Mouse (Mus musculus) forebrain, embryonic 10.5 days (tissue): Measurements from ENCODE around the gene Nsd1. TPM values are rescaled to one million over a fixed set of nuclear protein-coding genes. Genes with fewer than 3 reads are reported as not detected.

Experiments used
- DNase-seq: peaks from one replicate; pipeline ENCODE4 v3.0.0-alpha.2; 2017; ENCODE audit warnings: low spot score; ENCODE audit errors: extremely low spot score
- H3K27ac ChIP-seq: fragments of 300-500 bp; sonication (generic); 2 replicates; pipeline ENCODE4 v1.5.1; 2016; ENCODE audit warnings: mild to moderate bottlenecking
- H3K27me3 ChIP-seq: fragments of 300-500 bp; sonication (generic); 2 replicates; pipeline ENCODE4 v1.6.1; 2016; ENCODE audit warnings: mild to moderate bottlenecking; ENCODE audit not compliant: poor library complexity, severe bottlenecking
- H3K36me3 ChIP-seq: fragments of 300-500 bp; sonication (generic); replicated peaks from 2 replicates; pipeline ENCODE4 v1.6.1; 2016; ENCODE audit warnings: mild to moderate bottlenecking, moderate library complexity
- H3K4me1 ChIP-seq: fragments of 300-500 bp; sonication (generic); 2 replicates; pipeline ENCODE4 v1.6.1; 2016
- H3K4me3 ChIP-seq: fragments of 300-500 bp; sonication (generic); 2 replicates; pipeline ENCODE4 v1.5.1; 2016; ENCODE audit warnings: mild to moderate bottlenecking, moderate library complexity
- H3K9me3 ChIP-seq: fragments of 300-500 bp; sonication (generic); 2 replicates; pipeline ENCODE4 v1.6.1; 2016; ENCODE audit warnings: mild to moderate bottlenecking, moderate library complexity
- WGBS: fragments of 180-500 bp; shearing (Covaris S2); methylation state at CpG from one replicate; pipeline ENCODE4 v1.1.7; 2016; 5-methylcytosine and 5-hydroxymethylcytosine counted together
- polyA plus RNA-seq: library from polyadenylated mRNA; unstranded; fragments of >200 nt; fragmentation: Nextera tagmentation; extraction: Ambion mirVana; gene quantifications from 2 replicates; pipeline ENCODE4 v1.2.1, GENCODE M21; 2016

Nsd1 gene
- polyA plus RNA-seq, 1 experiment from 2014 or later, result 70.1 TPM

GRCm38 (mm10) chr13:55230701-55231100, 21.1 kb downstream of the Nsd1 start:
- DNase-seq, result no peak
- WGBS, result 88% methylated on average over 1 of the region's 1 CpGs
- H3K27me3 ChIP-seq, result no peaks in the 10 kb centered on the region
- peaks cover 98% of the 10 kb centered on the region for H3K36me3 ChIP-seq
- no peak overlapping the region for H3K27ac ChIP-seq
- H3K9me3 ChIP-seq, result no peaks in the 10 kb centered on the region
- H3K4me3 ChIP-seq, result no peak overlapping the region
- no peaks in the 10 kb centered on the region for H3K4me1 ChIP-seq

- no peak for DNase-seq
- peaks cover 99% of the 10 kb centered on the region for H3K36me3 ChIP-seq
- no peaks in the 10 kb centered on the region for H3K27me3 ChIP-seq
- H3K4me3 ChIP-seq, result no peak overlapping the region
- H3K27ac ChIP-seq, result no peak overlapping the region
- 92% methylated on average over 3 of the region's 3 CpGs for WGBS
- no peaks in the 10 kb centered on the region for H3K4me1 ChIP-seq
- no peaks in the 10 kb centered on the region for H3K9me3 ChIP-seq
Measured at GRCm38 (mm10) chr13:55243205-55243604, 33.6 kb downstream of the Nsd1 start.

DNA sequence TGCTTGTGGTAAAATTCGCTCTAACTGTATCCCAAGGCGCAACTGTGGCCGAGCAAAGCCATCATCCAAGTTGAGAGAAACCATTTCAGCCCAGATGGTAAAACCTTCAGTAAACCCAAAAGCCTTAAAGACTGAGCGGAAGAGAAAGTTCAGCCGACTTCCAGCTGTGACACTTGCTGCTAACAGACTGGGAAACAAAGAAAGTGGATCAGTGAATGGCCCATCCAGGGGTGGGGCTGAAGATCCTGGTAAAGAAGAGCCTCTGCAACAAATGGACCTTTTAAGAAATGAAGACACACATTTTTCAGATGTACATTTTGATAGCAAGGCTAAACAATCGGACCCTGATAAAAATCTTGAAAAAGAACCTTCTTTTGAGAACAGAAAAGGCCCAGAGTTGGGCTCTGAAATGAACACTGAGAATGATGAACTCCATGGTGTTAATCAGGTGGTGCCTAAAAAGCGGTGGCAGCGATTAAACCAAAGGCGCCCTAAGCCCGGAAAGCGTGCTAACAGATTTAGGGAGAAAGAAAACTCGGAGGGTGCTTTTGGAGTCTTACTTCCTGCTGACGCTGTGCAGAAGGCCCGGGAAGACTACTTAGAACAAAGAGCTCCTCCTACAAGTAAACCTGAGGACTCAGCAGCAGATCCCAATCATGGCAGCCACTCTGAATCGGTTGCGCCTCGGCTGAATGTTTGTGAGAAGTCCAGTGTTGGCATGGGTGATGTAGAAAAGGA, 37.9 kb downstream of the Nsd1 start:
- 87% methylated on average over 17 of the region's 17 CpGs for WGBS
- Histone ChIP-seq H3K4me3 (no peak overlapping the region), H3K4me1 (no peaks in the 10 kb centered on the region), H3K36me3 (peaks cover 97% of the 10 kb centered on the region), H3K9me3 (no peaks in the 10 kb centered on the region), H3K27ac (no peak overlapping the region), H3K27me3 (no peaks in the 10 kb centered on the region)
- DNase-seq, result no peak

GRCm38 (mm10) chr13:55249246-55249645, 39.7 kb downstream of the Nsd1 start:
- H3K36me3 ChIP-seq, result peaks cover 90% of the 10 kb centered on the region
- H3K9me3 ChIP-seq, result no peaks in the 10 kb centered on the region
- H3K27ac ChIP-seq, result no peak overlapping the region
- no peak for DNase-seq
- H3K4me1 ChIP-seq, result no peaks in the 10 kb centered on the region
- no peak overlapping the region for H3K4me3 ChIP-seq
- WGBS, result 92% methylated on average over 4 of the region's 4 CpGs
- H3K27me3 ChIP-seq, result no peaks in the 10 kb centered on the region

DNA sequence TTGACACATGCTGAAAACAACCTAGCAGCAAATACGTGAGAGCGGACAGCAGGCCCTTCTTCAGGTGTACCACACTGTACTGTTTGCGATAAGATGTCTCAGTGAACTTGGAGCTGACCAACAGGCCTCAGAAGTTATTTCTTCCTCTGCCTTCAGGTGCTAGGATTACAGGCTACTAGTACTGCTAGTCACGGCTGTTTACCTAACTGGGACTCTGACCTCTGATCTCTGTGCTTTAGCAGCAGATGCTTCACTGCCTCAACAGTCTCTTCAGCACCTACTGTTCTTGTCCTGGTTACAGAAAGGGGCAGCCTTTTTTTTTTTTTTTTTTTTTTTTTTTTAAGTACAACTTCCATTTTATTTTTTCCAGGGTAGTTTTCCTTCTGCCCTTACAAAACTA, 43.2 kb downstream of the Nsd1 start:
- Histone ChIP-seq H3K9me3 (no peaks in the 10 kb centered on the region), H3K27me3 (no peaks in the 10 kb centered on the region), H3K4me3 (no peak overlapping the region), H3K27ac (no peak overlapping the region), H3K36me3 (peaks cover 88% of the 10 kb centered on the region), H3K4me1 (no peaks in the 10 kb centered on the region)
- no peak for DNase-seq
- WGBS, result 91% methylated on average over 4 of the region's 4 CpGs

DNA sequence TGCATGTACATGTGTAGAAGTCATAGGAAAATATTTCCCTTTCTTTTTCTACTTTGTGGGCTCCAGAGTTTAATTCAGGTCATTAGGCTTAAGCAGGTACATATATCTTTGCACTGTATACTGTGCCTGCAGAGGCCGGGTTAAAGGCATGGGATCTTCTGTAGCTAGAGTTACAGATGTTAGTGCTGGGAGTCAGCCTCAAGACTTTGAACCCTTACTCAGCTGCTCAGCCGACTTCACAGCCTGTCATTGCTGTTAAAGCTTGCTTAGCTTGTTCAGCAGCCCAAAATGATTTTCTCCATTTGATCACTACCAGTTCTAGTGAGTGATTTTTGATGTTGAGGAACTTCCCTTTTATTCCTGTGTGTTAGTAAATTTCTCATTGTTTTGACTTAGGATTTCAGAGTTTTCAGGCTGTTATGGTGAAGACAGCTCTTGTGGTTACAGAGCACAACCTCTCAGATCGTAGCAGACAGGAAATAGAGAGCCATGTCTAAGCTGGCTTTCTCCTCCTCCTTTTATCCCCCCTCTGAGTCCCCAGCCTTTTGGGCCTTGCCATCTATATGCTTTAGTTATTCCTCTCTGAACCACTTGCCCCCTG, 45.6 kb downstream of the Nsd1 start:
- H3K4me3 ChIP-seq, result no peak overlapping the region
- 89% methylated on average over 3 of the region's 3 CpGs for WGBS
- no peaks in the 10 kb centered on the region for H3K4me1 ChIP-seq
- peaks cover 88% of the 10 kb centered on the region for H3K36me3 ChIP-seq
- DNase-seq, result no peak
- H3K9me3 ChIP-seq, result no peaks in the 10 kb centered on the region
- H3K27me3 ChIP-seq, result no peaks in the 10 kb centered on the region
- H3K27ac ChIP-seq, result no peak overlapping the region

DNA sequence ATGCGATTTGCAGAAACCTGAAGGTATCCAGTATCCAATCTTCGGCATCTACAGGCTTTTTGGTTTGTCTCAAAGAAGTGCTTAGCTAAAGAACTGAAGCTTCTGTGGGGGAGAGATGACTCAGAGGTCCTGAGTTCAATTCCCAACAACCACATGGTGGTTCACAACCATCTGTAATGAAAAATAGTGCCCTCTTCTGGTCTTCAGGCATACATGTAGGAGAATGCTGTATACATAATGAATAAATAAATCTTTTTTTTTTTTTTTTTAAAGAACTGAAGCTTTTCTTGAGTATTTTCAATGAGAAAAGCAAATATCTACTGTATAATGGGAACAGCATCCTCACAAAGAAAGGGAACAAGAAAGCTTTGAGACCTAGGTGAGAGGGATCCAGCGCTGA, 49.1 kb downstream of the Nsd1 start:
- no peaks in the 10 kb centered on the region for H3K27me3 ChIP-seq
- DNase-seq, result no peak

GRCm38 (mm10) chr13:55261521-55261920, 51.9 kb downstream of the Nsd1 start:
- no peaks in the 10 kb centered on the region for H3K4me1 ChIP-seq
- peaks cover 96% of the 10 kb centered on the region for H3K36me3 ChIP-seq
- DNase-seq, result no peak
- 96% methylated on average over 8 of the region's 8 CpGs for WGBS
- H3K9me3 ChIP-seq, result peaks cover 3% of the 10 kb centered on the region; the same call in 1 of the 2 replicates
- no peaks in the 10 kb centered on the region for H3K27me3 ChIP-seq
- no peak overlapping the region for H3K27ac ChIP-seq
- H3K4me3 ChIP-seq, result no peak overlapping the region

More for the DNA sequence above, 49.1 kb downstream of the Nsd1 start:
- Histone ChIP-seq H3K27ac (no peak overlapping the region), H3K9me3 (no peaks in the 10 kb centered on the region), H3K4me1 (no peaks in the 10 kb centered on the region), H3K4me3 (no peak overlapping the region), H3K36me3 (peaks cover 92% of the 10 kb centered on the region)
- 96% methylated on average over 3 of the region's 3 CpGs for WGBS

DNA sequence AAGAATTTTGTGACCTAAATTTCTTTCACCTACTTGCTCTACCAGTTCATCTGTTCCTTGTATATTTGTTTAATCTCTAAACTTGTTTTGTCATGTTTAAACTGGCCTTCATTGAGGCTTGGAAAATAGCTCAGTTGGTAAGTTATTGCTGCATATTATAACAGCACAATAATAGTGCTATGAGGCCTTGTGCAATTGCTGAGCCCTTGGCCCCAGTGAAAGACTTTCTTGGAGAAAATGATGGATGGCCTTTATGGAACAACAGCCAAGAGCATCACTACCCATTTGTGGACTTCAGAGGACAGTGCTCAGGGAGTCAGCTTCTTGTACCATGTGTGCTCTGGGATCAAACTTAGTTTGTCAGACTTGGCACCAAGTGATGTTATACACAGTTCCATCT, 52.5 kb downstream of the Nsd1 start:
- Histone ChIP-seq H3K9me3 (peaks cover 3% of the 10 kb centered on the region; the same call in 1 of the 2 replicates), H3K27me3 (no peaks in the 10 kb centered on the region)

GRCm38 (mm10) chr13:55277203-55277602, 67.6 kb downstream of the Nsd1 start:
- DNase-seq, result no peak
- no peaks in the 10 kb centered on the region for H3K9me3 ChIP-seq
- H3K27me3 ChIP-seq, result no peaks in the 10 kb centered on the region
- 88% methylated on average over 5 of the region's 5 CpGs for WGBS
- no peaks in the 10 kb centered on the region for H3K4me1 ChIP-seq
- peaks cover 92% of the 10 kb centered on the region for H3K36me3 ChIP-seq
- no peak overlapping the region for H3K27ac ChIP-seq
- H3K4me3 ChIP-seq, result no peak overlapping the region

More for the DNA sequence above, 52.5 kb downstream of the Nsd1 start:
- Histone ChIP-seq H3K27ac (no peak overlapping the region), H3K36me3 (peaks cover 91% of the 10 kb centered on the region), H3K4me3 (no peak overlapping the region), H3K4me1 (no peaks in the 10 kb centered on the region)
- no peak for DNase-seq

GRCm38 (mm10) chr13:55277646-55278045, 68.1 kb downstream of the Nsd1 start:
- no peak for DNase-seq
- Histone ChIP-seq H3K4me1 (no peaks in the 10 kb centered on the region), H3K4me3 (no peak overlapping the region), H3K9me3 (no peaks in the 10 kb centered on the region), H3K36me3 (peaks cover 92% of the 10 kb centered on the region), H3K27ac (no peak overlapping the region), H3K27me3 (no peaks in the 10 kb centered on the region)
- 93% methylated on average over 5 of the region's 5 CpGs for WGBS

- H3K9me3 ChIP-seq, result no peaks in the 10 kb centered on the region
- H3K4me1 ChIP-seq, result no peaks in the 10 kb centered on the region
- 90% methylated on average over 3 of the region's 3 CpGs for WGBS
- peaks cover 95% of the 10 kb centered on the region for H3K36me3 ChIP-seq
- no peak overlapping the region for H3K4me3 ChIP-seq
- DNase-seq, result no peak
- no peak overlapping the region for H3K27ac ChIP-seq
- H3K27me3 ChIP-seq, result no peaks in the 10 kb centered on the region
Measured at GRCm38 (mm10) chr13:55288854-55289253, 79.3 kb downstream of the Nsd1 start.

DNA sequence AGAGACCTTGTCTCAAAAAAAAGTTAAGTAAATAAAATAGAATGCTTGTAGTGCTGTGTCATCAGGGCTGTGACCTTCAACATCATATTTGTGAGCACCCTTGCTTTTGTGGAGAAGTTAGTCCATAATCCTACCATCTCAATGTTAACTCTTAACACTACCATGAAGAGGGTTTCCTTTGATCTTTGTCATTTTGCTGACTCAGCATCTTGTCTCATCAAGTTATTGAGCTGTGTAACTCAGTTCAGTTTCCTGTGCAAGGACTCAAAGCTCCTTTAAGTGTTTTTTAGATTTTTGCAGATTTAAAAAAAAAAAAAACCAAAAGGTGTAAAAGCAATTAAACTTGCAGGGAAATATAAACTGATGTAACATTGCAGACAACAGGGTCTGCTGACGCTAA, 87.2 kb downstream of the Nsd1 start:
- Histone ChIP-seq H3K4me1 (no peaks in the 10 kb centered on the region), H3K36me3 (peaks cover 99% of the 10 kb centered on the region), H3K9me3 (no peaks in the 10 kb centered on the region), H3K27me3 (no peaks in the 10 kb centered on the region), H3K4me3 (no peak overlapping the region), H3K27ac (no peak overlapping the region)
- no peak for DNase-seq
- WGBS, result 89% methylated on average over 1 of the region's 1 CpGs
